Mouse (Mus musculus): Measurements from ENCODE around the gene Gm20605. TPM values are rescaled to one million over a fixed set of nuclear protein-coding genes. Genes with fewer than 3 reads are reported as not detected.

The Gm20605 gene
- polyA plus RNA-seq, 1 experiment from 2014 or later = 10.8 TPM

- Histone ChIP-seq H3K4me3 (peak overlapping the region; percentile 70), H3K9ac (peak overlapping the region; percentile 87), H3K4me1 (peaks cover 29% of the 10 kb centered on the region), H3K4me2 (replicated peaks) (peak overlapping the region; percentile 94), H3K36me3 (peaks cover 8% of the 10 kb centered on the region; the same call in 1 of the 2 replicates), H3K27me3 (no peaks in the 10 kb centered on the region), H3K27ac (no peak overlapping the region; the same call in 1 of the 2 replicates), H3K9me3 (replicated peaks) (no peaks in the 10 kb centered on the region)
- no peak; the same call in 1 of the 2 replicates for ATAC-seq (ENCODE audit: low FRiP score)
- WGBS = 4% methylated on average over 19 of the region's 19 CpGs
These were observed 28.7 kb upstream of the Gm20605 start for GRCm38 (mm10) chr5:137600281-137600618.

- no peaks in the 10 kb centered on the region for H3K9me3 ChIP-seq (replicated peaks)
- H3K36me3 ChIP-seq = peaks cover 8% of the 10 kb centered on the region; the same call in 1 of the 2 replicates
- WGBS = under 1% methylated on average over 41 of the region's 41 CpGs
- no peaks in the 10 kb centered on the region for H3K27me3 ChIP-seq
- peak within 1 kb of the TSS; percentile 70 for H3K4me3 ChIP-seq
- peak; percentile 96 for ATAC-seq (ENCODE audit: low FRiP score)
- H3K4me1 ChIP-seq = peaks cover 29% of the 10 kb centered on the region
- H3K9ac ChIP-seq = peak within 1 kb of the TSS; percentile 87
- peak within 1 kb of the TSS; percentile 83 for H3K27ac ChIP-seq
- H3K4me2 ChIP-seq (replicated peaks) = peak within 1 kb of the TSS; percentile 94
These were observed 28.2 kb upstream of the Gm20605 start, which contains the start of gene Mospd3 for GRCm38 (mm10) chr5:137600619-137601364. Mospd3 (minus strand) TSS chr5:137601058.

GRCm38 (mm10) chr5:137601365-137601729, 27.6 kb upstream of the Gm20605 start:
- Histone ChIP-seq H3K9me3 (replicated peaks) (no peaks in the 10 kb centered on the region), H3K4me3 (peak overlapping the region; percentile 70), H3K36me3 (peaks cover 8% of the 10 kb centered on the region; the same call in 1 of the 2 replicates), H3K4me2 (replicated peaks) (peak overlapping the region; percentile 94), H3K27me3 (no peaks in the 10 kb centered on the region), H3K27ac (0 out of 2 replicates have a peak overlapping the region, but pooled peaks have one; percentile 12), H3K9ac (peak overlapping the region; percentile 87), H3K4me1 (peaks cover 29% of the 10 kb centered on the region)
- under 1% methylated on average over 22 of the region's 22 CpGs for WGBS
- no peak for ATAC-seq (ENCODE audit: low FRiP score)

- H3K4me1 ChIP-seq = peaks cover 43% of the 10 kb centered on the region
- H3K27ac ChIP-seq = no peak overlapping the region
- peak overlapping the region; percentile 13 for H3K4me3 ChIP-seq
- peak overlapping the region; percentile 49 for H3K9ac ChIP-seq
- no peaks in the 10 kb centered on the region for H3K36me3 ChIP-seq
- 0 out of 2 replicates have a peak, but pooled peaks have one; percentile 9 for ATAC-seq (ENCODE audit: low FRiP score)
- no peaks in the 10 kb centered on the region for H3K9me3 ChIP-seq (replicated peaks)
- WGBS = 16% methylated on average over 26 of the region's 26 CpGs
- peaks cover 23% of the 10 kb centered on the region for H3K27me3 ChIP-seq
- H3K4me2 ChIP-seq (replicated peaks) = peak overlapping the region; percentile 41
These were observed 20.9 kb upstream of the Gm20605 start for GRCm38 (mm10) chr5:137607860-137608653.

- 15% methylated on average over 23 of the region's 23 CpGs for WGBS
- Histone ChIP-seq H3K27me3 (peaks cover 23% of the 10 kb centered on the region), H3K4me1 (peaks cover 42% of the 10 kb centered on the region), H3K9ac (peak overlapping the region; percentile 49), H3K4me3 (peak overlapping the region; percentile 13), H3K9me3 (replicated peaks) (no peaks in the 10 kb centered on the region), H3K4me2 (replicated peaks) (peak overlapping the region; percentile 41), H3K27ac (no peak overlapping the region), H3K36me3 (no peaks in the 10 kb centered on the region)
- no peak for ATAC-seq (ENCODE audit: low FRiP score)
These were observed 20.3 kb upstream of the Gm20605 start for GRCm38 (mm10) chr5:137608654-137609190.

GRCm38 (mm10) chr5:137609292-137609691, 19.7 kb upstream of the Gm20605 start:
- peaks cover 23% of the 10 kb centered on the region for H3K27me3 ChIP-seq
- peak overlapping the region; percentile 41; the same call in 1 of the 2 replicates for H3K4me2 ChIP-seq (replicated peaks)
- H3K36me3 ChIP-seq = no peaks in the 10 kb centered on the region
- no peak overlapping the region for H3K4me3 ChIP-seq
- H3K9ac ChIP-seq = no peak overlapping the region
- ATAC-seq (ENCODE audit: low FRiP score) = no peak
- H3K9me3 ChIP-seq (replicated peaks) = no peaks in the 10 kb centered on the region
- H3K27ac ChIP-seq = no peak overlapping the region
- WGBS = 62% methylated on average over 3 of the region's 3 CpGs
- H3K4me1 ChIP-seq = peaks cover 42% of the 10 kb centered on the region

GRCm38 (mm10) chr5:137610056-137610455, 18.9 kb upstream of the Gm20605 start:
- no peak for ATAC-seq (ENCODE audit: low FRiP score)
- peak overlapping the region; percentile 18; the same call in 1 of the 2 replicates for H3K4me3 ChIP-seq
- peak overlapping the region; percentile 1; the same call in 1 of the 2 replicates for H3K9ac ChIP-seq
- peak overlapping the region; percentile 38 for H3K4me2 ChIP-seq (replicated peaks)
- peaks cover 42% of the 10 kb centered on the region for H3K4me1 ChIP-seq
- peaks cover 23% of the 10 kb centered on the region for H3K27me3 ChIP-seq
- peak overlapping the region; percentile 86; the same call in 1 of the 2 replicates for H3K27ac ChIP-seq
- H3K36me3 ChIP-seq = no peaks in the 10 kb centered on the region
- no peaks in the 10 kb centered on the region for H3K9me3 ChIP-seq (replicated peaks)
- WGBS = 60% methylated on average over 4 of the region's 4 CpGs

- Histone ChIP-seq H3K27me3 (peaks cover 23% of the 10 kb centered on the region), H3K36me3 (no peaks in the 10 kb centered on the region), H3K9ac (peak overlapping the region; percentile 23; the same call in 1 of the 2 replicates), H3K4me3 (peak overlapping the region; percentile 18; the same call in 1 of the 2 replicates), H3K4me1 (peaks cover 42% of the 10 kb centered on the region), H3K9me3 (replicated peaks) (no peaks in the 10 kb centered on the region), H3K27ac (peak overlapping the region; percentile 86), H3K4me2 (replicated peaks) (peak overlapping the region; percentile 38)
- 12% methylated on average over 12 of the region's 12 CpGs for WGBS
- no peak for ATAC-seq (ENCODE audit: low FRiP score)
These were observed 18.3 kb upstream of the Gm20605 start for GRCm38 (mm10) chr5:137610548-137611244.

GRCm38 (mm10) chr5:137611245-137611602, 17.8 kb upstream of the Gm20605 start:
- Histone ChIP-seq H3K4me2 (replicated peaks) (peak overlapping the region; percentile 38), H3K9me3 (replicated peaks) (no peaks in the 10 kb centered on the region), H3K27me3 (peaks cover 23% of the 10 kb centered on the region), H3K4me3 (peak overlapping the region; percentile 18; the same call in 1 of the 2 replicates), H3K4me1 (peaks cover 42% of the 10 kb centered on the region), H3K9ac (0 out of 2 replicates have a peak overlapping the region, but pooled peaks have one; percentile 23), H3K27ac (peak overlapping the region; percentile 86), H3K36me3 (no peaks in the 10 kb centered on the region)
- WGBS = 17% methylated on average over 6 of the region's 6 CpGs
- peak; percentile 35 for ATAC-seq (ENCODE audit: low FRiP score)

GRCm38 (mm10) chr5:137613076-137613475, 15.9 kb upstream of the Gm20605 start:
- Histone ChIP-seq H3K27ac (no peak overlapping the region), H3K27me3 (peaks cover 10% of the 10 kb centered on the region), H3K36me3 (no peaks in the 10 kb centered on the region), H3K9me3 (replicated peaks) (no peaks in the 10 kb centered on the region), H3K4me3 (no peak overlapping the region), H3K4me1 (peaks cover 38% of the 10 kb centered on the region), H3K9ac (no peak overlapping the region; the same call in 1 of the 2 replicates), H3K4me2 (replicated peaks) (no peak overlapping the region)
- ATAC-seq (ENCODE audit: low FRiP score) = no peak
- WGBS = 60% methylated on average over 5 of the region's 5 CpGs

GRCm38 (mm10) chr5:137613550-137613949, 15.4 kb upstream of the Gm20605 start, which contains the start of gene Pcolce:
Pcolce (minus strand) TSS chr5:137613784.
- Histone ChIP-seq H3K4me1 (peaks cover 33% of the 10 kb centered on the region), H3K4me3 (no peak within 1 kb of the TSS), H3K27ac (no peak within 1 kb of the TSS), H3K27me3 (peaks cover 6% of the 10 kb centered on the region), H3K36me3 (no peaks in the 10 kb centered on the region), H3K9ac (no peak within 1 kb of the TSS; the same call in 1 of the 2 replicates), H3K4me2 (replicated peaks) (no peak within 1 kb of the TSS), H3K9me3 (replicated peaks) (no peaks in the 10 kb centered on the region)
- ATAC-seq (ENCODE audit: low FRiP score) = no peak
- 58% methylated on average over 11 of the region's 11 CpGs for WGBS
